Mouse (Mus musculus): ENCODE measurements at regions not wholly inside any gene's neighbourhood (a gene's known extent, or its start where the extent isn't known, plus 50 kb on each side); places are given as distances from the start of the nearest gene placed in this dataset.

DNA sequence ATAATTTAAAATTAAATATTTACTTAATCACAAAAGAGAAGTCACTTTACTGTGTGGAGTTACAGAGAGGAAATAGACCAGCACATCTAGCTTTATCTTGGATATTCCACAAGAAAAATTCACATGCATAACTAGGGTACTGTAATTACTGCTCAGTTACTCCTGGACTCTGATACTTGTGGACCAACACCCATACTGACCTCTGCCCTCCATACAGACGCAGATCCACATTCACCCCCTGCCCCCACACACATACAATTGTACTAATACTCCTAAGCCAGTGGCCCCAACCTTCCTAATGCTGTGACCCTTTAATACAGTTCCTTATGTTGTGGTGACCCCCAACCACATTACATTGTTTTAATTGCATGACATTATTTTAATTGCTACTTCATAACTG is 2294.3 kb downstream of the 4930444P10Rik start:
- TF ChIP-seq HCFC1 (IDR thresholded peaks at IDR 0.05; ENCODE audit: borderline replicate concordance, insufficient read depth, low read length) (no peak), ZNF384 (IDR thresholded peaks at IDR 0.05; ENCODE audit: low read depth, low read length) (no peak)

Measured in ES-E14 (cell line).